Mouse (Mus musculus) WW6 (cell line): ENCODE measurements around the gene Capn2.

Experiments used
- DNase-seq: peaks from one replicate; pipeline ENCODE4 v3.0.0-alpha.2; 2013; ENCODE audit warnings: low read depth, low spot score

Capn2 gene

GRCm38 (mm10) chr1:182516758-182517676 lies at the start of gene Capn2:
TSS of gene Capn2 (minus strand) at chr1:182517608.
- DNase-seq: no peak

- DNase-seq: no peak
Observed at GRCm38 (mm10) chr1:182565351-182565835, 48.0 kb upstream of the Capn2 start.

- no peak for DNase-seq
Observed at GRCm38 (mm10) chr1:182564408-182565120, 47.2 kb upstream of the Capn2 start, which contains the start of gene Capn8. TSS of gene Capn8 (plus strand) at chr1:182565007.

GRCm38 (mm10) chr1:182562576-182563370 lies 45.4 kb upstream of the Capn2 start:
- DNase-seq: no peak

GRCm38 (mm10) chr1:182561945-182562514 lies 44.6 kb upstream of the Capn2 start:
- no peak for DNase-seq

GRCm38 (mm10) chr1:182560390-182561098 lies 43.1 kb upstream of the Capn2 start:
- DNase-seq: no peak

- no peak for DNase-seq
Observed at GRCm38 (mm10) chr1:182559530-182559929, 42.1 kb upstream of the Capn2 start.

- DNase-seq: no peak
Observed at GRCm38 (mm10) chr1:182558271-182558670, 40.9 kb upstream of the Capn2 start.

- DNase-seq: no peak
Observed at GRCm38 (mm10) chr1:182553649-182554375, 36.4 kb upstream of the Capn2 start.

GRCm38 (mm10) chr1:182550761-182551160 lies 33.4 kb upstream of the Capn2 start:
- no peak for DNase-seq

- no peak for DNase-seq
Observed at GRCm38 (mm10) chr1:182543906-182544305, 26.5 kb upstream of the Capn2 start.

- DNase-seq: no peak
Observed at GRCm38 (mm10) chr1:182543136-182543535, 25.7 kb upstream of the Capn2 start.

- DNase-seq: no peak
Observed at GRCm38 (mm10) chr1:182542110-182542509, 24.7 kb upstream of the Capn2 start.

GRCm38 (mm10) chr1:182539023-182539940 lies 21.9 kb upstream of the Capn2 start:
- DNase-seq: no peak

- no peak for DNase-seq
Observed at GRCm38 (mm10) chr1:182535080-182535481, 17.7 kb upstream of the Capn2 start.

- DNase-seq: no peak
Observed at GRCm38 (mm10) chr1:182533583-182533982, 16.2 kb upstream of the Capn2 start.

GRCm38 (mm10) chr1:182527921-182528858 lies 10.8 kb upstream of the Capn2 start:
- no peak for DNase-seq
